Mouse (Mus musculus) hindbrain, embryonic 13.5 days (tissue): ENCODE measurements around the gene Tubb5. TPM values are rescaled to one million over a fixed set of nuclear protein-coding genes. Genes with fewer than 3 reads are reported as not detected.

Source experiments
- ATAC-seq: fragments of 200-750 bp; cut with Nextera tagmentation; 2 replicates; pipeline ENCODE4 v1.8.0; 2017; ENCODE audit warnings: moderate TSS enrichment; ENCODE audit not compliant: low FRiP score
- H3K27ac ChIP-seq: fragments of 300-500 bp; sonication (generic); 2 replicates; pipeline ENCODE4 v1.5.1; 2015; ENCODE audit warnings: inconsistent platforms, mild to moderate bottlenecking, moderate library complexity
- H3K27me3 ChIP-seq: fragments of 300-500 bp; sonication (generic); 2 replicates; pipeline ENCODE4 v1.6.1; 2015; ENCODE audit warnings: mild to moderate bottlenecking, inconsistent platforms
- H3K36me3 ChIP-seq: fragments of 300-500 bp; sonication (generic); 2 replicates; pipeline ENCODE4 v1.6.1; 2015; ENCODE audit warnings: mild to moderate bottlenecking, inconsistent platforms
- H3K4me1 ChIP-seq: fragments of 300-500 bp; sonication (generic); replicated peaks from 2 replicates; pipeline ENCODE4 v1.6.1; 2015; ENCODE audit warnings: inconsistent platforms
- H3K4me2 ChIP-seq: fragments of 300-500 bp; sonication (generic); 2 replicates; pipeline ENCODE4 v1.6.1; 2015; ENCODE audit warnings: inconsistent platforms, mild to moderate bottlenecking, moderate library complexity
- H3K4me3 ChIP-seq: fragments of 300-500 bp; sonication (generic); 2 replicates; pipeline ENCODE4 v1.5.1; 2015; ENCODE audit warnings: mild to moderate bottlenecking, inconsistent platforms
- H3K9ac ChIP-seq: fragments of 300-500 bp; sonication (generic); 2 replicates; pipeline ENCODE4 v1.6.1; 2015; ENCODE audit warnings: mild to moderate bottlenecking, inconsistent platforms
- H3K9me3 ChIP-seq: fragments of 300-500 bp; sonication (generic); 2 replicates; pipeline ENCODE4 v1.6.1; 2016; ENCODE audit warnings: inconsistent platforms
- WGBS: fragments of 180-500 bp; shearing (Covaris S2); methylation state at CpG from one replicate; pipeline ENCODE4 v1.1.7; 2015; 5-methylcytosine and 5-hydroxymethylcytosine counted together
- polyA plus RNA-seq: library from polyadenylated mRNA; unstranded; fragments of >200 nt; fragmentation: Nextera tagmentation; extraction: Ambion mirVana; gene quantifications from 2 replicates; pipeline ENCODE4 v1.2.1, GENCODE M21; 2015

The Tubb5 gene
- polyA plus RNA-seq, 1 experiment from 2014 or later, result 1,714 TPM

- H3K4me1 ChIP-seq, result peaks cover 25% of the 10 kb centered on the region
- WGBS, result 54% methylated on average over 10 of the region's 10 CpGs
- no peak overlapping the region for H3K4me2 ChIP-seq
- H3K9ac ChIP-seq, result no peak overlapping the region
- no peaks in the 10 kb centered on the region for H3K9me3 ChIP-seq
- H3K27me3 ChIP-seq, result peaks cover 33% of the 10 kb centered on the region
- no peak overlapping the region for H3K4me3 ChIP-seq
- no peak for ATAC-seq
- no peak overlapping the region for H3K27ac ChIP-seq
- no peaks in the 10 kb centered on the region for H3K36me3 ChIP-seq
Observed at GRCm38 (mm10) chr17:35817226-35817625, 20.9 kb downstream of the Tubb5 start.

GRCm38 (mm10) chr17:35816686-35817085 lies 21.4 kb downstream of the Tubb5 start:
- H3K9ac ChIP-seq, result no peak overlapping the region

GRCm38 (mm10) chr17:35815836-35816235 lies 22.3 kb downstream of the Tubb5 start:
- Histone ChIP-seq H3K4me3 (no peak overlapping the region), H3K4me1 (peaks cover 11% of the 10 kb centered on the region), H3K27me3 (peaks cover 21% of the 10 kb centered on the region), H3K27ac (no peak overlapping the region), H3K9me3 (no peaks in the 10 kb centered on the region), H3K9ac (no peak overlapping the region), H3K4me2 (no peak overlapping the region), H3K36me3 (no peaks in the 10 kb centered on the region)
- no peak for ATAC-seq
- WGBS, result 65% methylated on average over 7 of the region's 7 CpGs

More at GRCm38 (mm10) chr17:35816686-35817085, 21.4 kb downstream of the Tubb5 start:
- Histone ChIP-seq H3K4me3 (no peak overlapping the region), H3K27me3 (peaks cover 28% of the 10 kb centered on the region), H3K4me2 (no peak overlapping the region), H3K9me3 (no peaks in the 10 kb centered on the region), H3K4me1 (peaks cover 19% of the 10 kb centered on the region), H3K36me3 (no peaks in the 10 kb centered on the region), H3K27ac (no peak overlapping the region)
- no peak for ATAC-seq
- 39% methylated on average over 9 of the region's 14 CpGs for WGBS

- H3K9me3 ChIP-seq, result no peaks in the 10 kb centered on the region
- no peaks in the 10 kb centered on the region for H3K36me3 ChIP-seq
- no peak overlapping the region for H3K9ac ChIP-seq
- WGBS, result 67% methylated on average over 6 of the region's 6 CpGs
- no peak overlapping the region for H3K4me3 ChIP-seq
- H3K4me2 ChIP-seq, result no peak overlapping the region
- peaks cover 11% of the 10 kb centered on the region for H3K4me1 ChIP-seq
- peaks cover 10% of the 10 kb centered on the region for H3K27me3 ChIP-seq
- no peak for ATAC-seq
- no peak overlapping the region for H3K27ac ChIP-seq
Observed at GRCm38 (mm10) chr17:35814678-35815077, 23.4 kb downstream of the Tubb5 start.

GRCm38 (mm10) chr17:35813653-35814052 lies 24.5 kb downstream of the Tubb5 start:
- Histone ChIP-seq H3K9ac (no peak overlapping the region), H3K27me3 (peaks cover 3% of the 10 kb centered on the region; the same call in 1 of the 2 replicates), H3K4me3 (no peak overlapping the region), H3K4me2 (no peak overlapping the region), H3K36me3 (no peaks in the 10 kb centered on the region), H3K4me1 (peaks cover 11% of the 10 kb centered on the region), H3K9me3 (no peaks in the 10 kb centered on the region), H3K27ac (no peak overlapping the region)
- no peak for ATAC-seq
- WGBS, result 85% methylated on average over 7 of the region's 7 CpGs

- H3K27ac ChIP-seq, result peak overlapping the region; percentile 24; the same call in 1 of the 2 replicates
- peak; percentile 61 for ATAC-seq
Observed at GRCm38 (mm10) chr17:35813245-35813647, 24.9 kb downstream of the Tubb5 start.

GRCm38 (mm10) chr17:35812736-35813135 lies 25.4 kb downstream of the Tubb5 start:
- no peak for ATAC-seq
- no peaks in the 10 kb centered on the region for H3K36me3 ChIP-seq
- peaks cover 3% of the 10 kb centered on the region; the same call in 1 of the 2 replicates for H3K27me3 ChIP-seq
- 79% methylated on average over 6 of the region's 6 CpGs for WGBS
- no peak overlapping the region for H3K4me3 ChIP-seq
- peaks cover 11% of the 10 kb centered on the region for H3K4me1 ChIP-seq
- H3K4me2 ChIP-seq, result no peak overlapping the region
- no peaks in the 10 kb centered on the region for H3K9me3 ChIP-seq
- no peak overlapping the region for H3K9ac ChIP-seq
- H3K27ac ChIP-seq, result peak overlapping the region; percentile 24; the same call in 1 of the 2 replicates

More at GRCm38 (mm10) chr17:35813245-35813647, 24.9 kb downstream of the Tubb5 start:
- peaks cover 11% of the 10 kb centered on the region for H3K4me1 ChIP-seq
- no peaks in the 10 kb centered on the region for H3K36me3 ChIP-seq
- 57% methylated on average over 7 of the region's 7 CpGs for WGBS
- peaks cover 3% of the 10 kb centered on the region; the same call in 1 of the 2 replicates for H3K27me3 ChIP-seq
- no peak overlapping the region for H3K9ac ChIP-seq
- H3K4me2 ChIP-seq, result no peak overlapping the region
- H3K9me3 ChIP-seq, result no peaks in the 10 kb centered on the region
- no peak overlapping the region for H3K4me3 ChIP-seq

GRCm38 (mm10) chr17:35812307-35812706 lies 25.8 kb downstream of the Tubb5 start:
- peaks cover under 1% of the 10 kb centered on the region; the same call in 1 of the 2 replicates for H3K27me3 ChIP-seq
- no peak overlapping the region for H3K9ac ChIP-seq
- H3K9me3 ChIP-seq, result no peaks in the 10 kb centered on the region
- H3K27ac ChIP-seq, result no peak overlapping the region
- H3K4me1 ChIP-seq, result peaks cover 11% of the 10 kb centered on the region
- no peak overlapping the region for H3K4me2 ChIP-seq
- no peaks in the 10 kb centered on the region for H3K36me3 ChIP-seq
- WGBS, result 77% methylated on average over 5 of the region's 5 CpGs
- H3K4me3 ChIP-seq, result no peak overlapping the region
- no peak for ATAC-seq

- 88% methylated on average over 5 of the region's 5 CpGs for WGBS
- Histone ChIP-seq H3K36me3 (no peaks in the 10 kb centered on the region), H3K4me2 (no peak overlapping the region), H3K27ac (no peak overlapping the region), H3K4me1 (peaks cover 11% of the 10 kb centered on the region), H3K4me3 (no peak overlapping the region), H3K27me3 (no peaks in the 10 kb centered on the region), H3K9me3 (no peaks in the 10 kb centered on the region), H3K9ac (no peak overlapping the region)
- no peak for ATAC-seq
Observed at GRCm38 (mm10) chr17:35810900-35811648, 27.0 kb downstream of the Tubb5 start.

- peaks cover 11% of the 10 kb centered on the region for H3K4me1 ChIP-seq
- H3K27ac ChIP-seq, result no peak overlapping the region
- no peaks in the 10 kb centered on the region for H3K9me3 ChIP-seq
- H3K4me3 ChIP-seq, result no peak overlapping the region
- H3K4me2 ChIP-seq, result no peak overlapping the region
- no peaks in the 10 kb centered on the region for H3K27me3 ChIP-seq
- WGBS, result 89% methylated on average over 11 of the region's 11 CpGs
- H3K36me3 ChIP-seq, result no peaks in the 10 kb centered on the region
- no peak overlapping the region for H3K9ac ChIP-seq
- ATAC-seq, result no peak
Observed at GRCm38 (mm10) chr17:35809395-35809794, 28.7 kb downstream of the Tubb5 start.

- H3K36me3 ChIP-seq, result no peaks in the 10 kb centered on the region
- 77% methylated on average over 9 of the region's 9 CpGs for WGBS
- H3K9me3 ChIP-seq, result no peaks in the 10 kb centered on the region
- no peaks in the 10 kb centered on the region for H3K27me3 ChIP-seq
- no peak overlapping the region for H3K9ac ChIP-seq
- H3K4me3 ChIP-seq, result no peak overlapping the region
- H3K27ac ChIP-seq, result no peak overlapping the region
- ATAC-seq, result no peak
- no peak overlapping the region for H3K4me2 ChIP-seq
- peaks cover 2% of the 10 kb centered on the region for H3K4me1 ChIP-seq
Observed at GRCm38 (mm10) chr17:35808073-35808472, 30.0 kb downstream of the Tubb5 start.

- Histone ChIP-seq H3K27me3 (no peaks in the 10 kb centered on the region), H3K36me3 (no peaks in the 10 kb centered on the region), H3K9me3 (no peaks in the 10 kb centered on the region), H3K4me2 (no peak overlapping the region), H3K4me1 (0 out of 2 replicates have a peak, but pooled peaks cover 3% of the 10 kb centered on the region), H3K9ac (no peak overlapping the region), H3K4me3 (no peak overlapping the region), H3K27ac (no peak overlapping the region)
- no peak for ATAC-seq
- WGBS, result 93% methylated on average over 4 of the region's 4 CpGs
Observed at GRCm38 (mm10) chr17:35803858-35804399, 34.2 kb downstream of the Tubb5 start.
